Mouse (Mus musculus) right cerebral cortex, adult 18-20 months (tissue): ENCODE measurements at regions not wholly inside any gene's neighbourhood (a gene's known extent, or its start where the extent isn't known, plus 50 kb on each side); places are given as distances from the start of the nearest gene placed in this dataset.
"Not testable (repeated sequence)": the region's sequence is repeated elsewhere in the genome, so short reads cannot be mapped to it uniquely, and the experiment has no call there.

ENCODE experiments used
- DNase-seq: peaks from one replicate; pipeline ENCODE4 v3.0.0; 2022; ENCODE audit warnings: mixed read lengths

GRCm38 (mm10) chr2:17845447-17846092 lies 114.3 kb upstream of the Nebl start:
- DNase-seq, result not testable (repeated sequence)

- DNase-seq, result peak; percentile 31
Measured at GRCm38 (mm10) chr2:17844662-17845446, 113.6 kb upstream of the Nebl start.

GRCm38 (mm10) chr2:17841963-17842362 lies 110.7 kb upstream of the Nebl start:
- DNase-seq, result peak; percentile 27

GRCm38 (mm10) chr2:17841546-17841945 lies 110.3 kb upstream of the Nebl start:
- DNase-seq, result no peak

- DNase-seq, result peak; percentile 16
Measured at GRCm38 (mm10) chr2:17840941-17841498, 109.8 kb upstream of the Nebl start.

GRCm38 (mm10) chr2:17839649-17840048 lies 108.4 kb upstream of the Nebl start:
- no peak for DNase-seq

- peak; percentile 11 for DNase-seq
Measured at GRCm38 (mm10) chr2:17838859-17839581, 107.8 kb upstream of the Nebl start.

GRCm38 (mm10) chr2:17838381-17838680 lies 107.1 kb upstream of the Nebl start:
- DNase-seq, result no peak

GRCm38 (mm10) chr2:17837541-17838380 lies 106.5 kb upstream of the Nebl start:
- DNase-seq, result no peak

GRCm38 (mm10) chr2:17832726-17833125 lies 101.5 kb upstream of the Nebl start:
- no peak for DNase-seq

GRCm38 (mm10) chr2:17830216-17830615 lies 99.0 kb upstream of the Nebl start:
- no peak for DNase-seq

- DNase-seq, result no peak
Measured at GRCm38 (mm10) chr2:17825271-17825670, 94.0 kb upstream of the Nebl start.

- DNase-seq, result no peak
Measured at GRCm38 (mm10) chr2:17824176-17824575, 92.9 kb upstream of the Nebl start.

GRCm38 (mm10) chr2:17822621-17823006 lies 91.3 kb upstream of the Nebl start:
- DNase-seq, result no peak

- DNase-seq, result no peak
Measured at GRCm38 (mm10) chr2:17821878-17822620, 90.8 kb upstream of the Nebl start.

GRCm38 (mm10) chr2:17811943-17812670 lies 80.8 kb upstream of the Nebl start:
- DNase-seq, result no peak
